Mouse (Mus musculus): ENCODE results near the gene 4930558K02Rik. TPM values are rescaled to one million over a fixed set of nuclear protein-coding genes. Genes with fewer than 3 reads are reported as not detected.

Gene 4930558K02Rik
- total and polyA plus RNA-seq, 2 experiments from 2014 or later, result 0.19 TPM; not detected in 1

GRCm38 (mm10) chr1:161925281-161925805, 54.1 kb downstream of the 4930558K02Rik start:
- Histone ChIP-seq H3K27me3 (ENCODE audit: insufficient read depth, low read length) (no peaks in the 10 kb centered on the region), H3K9me3 (ENCODE audit: low read length) (no peaks in the 10 kb centered on the region), H3K36me3 (ENCODE audit: insufficient read depth, low read length) (no peaks in the 10 kb centered on the region), H3K4me1 (ENCODE audit: insufficient read depth, low read length) (no peaks in the 10 kb centered on the region), H3K4me2 (ENCODE audit: low read depth, low read length) (no peak overlapping the region), H3K9ac (replicated peaks; ENCODE audit: low read length) (no peak overlapping the region), H3K4me3 (ENCODE audit: low read length) (no peak overlapping the region), H3K27ac (no peak overlapping the region)
- 85% methylated on average over 13 of the region's 13 CpGs for WGBS
- TF ChIP-seq CTCF (IDR thresholded peaks at IDR 0.05; ENCODE audit: low read depth), result no peak
- ATAC-seq (no peak), DNase-seq (ENCODE audit: low spot score) (no peak)

GRCm38 (mm10) chr1:161924321-161924720, 55.1 kb downstream of the 4930558K02Rik start:
- no peak for DNase-seq (ENCODE audit: low spot score)
- TF ChIP-seq CTCF (IDR thresholded peaks at IDR 0.05; ENCODE audit: low read depth), result no peak
- Histone ChIP-seq H3K9me3 (ENCODE audit: low read length) (no peaks in the 10 kb centered on the region), H3K4me1 (ENCODE audit: insufficient read depth, low read length) (no peaks in the 10 kb centered on the region), H3K27ac (no peak overlapping the region), H3K4me2 (ENCODE audit: low read depth, low read length) (no peak overlapping the region), H3K27me3 (ENCODE audit: insufficient read depth, low read length) (no peaks in the 10 kb centered on the region), H3K4me3 (ENCODE audit: low read length) (no peak overlapping the region), H3K36me3 (ENCODE audit: insufficient read depth, low read length) (no peaks in the 10 kb centered on the region), H3K9ac (replicated peaks; ENCODE audit: low read length) (no peak overlapping the region)
- ATAC-seq, result no peak
- WGBS, result 70% methylated on average over 3 of the region's 3 CpGs

- Histone ChIP-seq H3K9ac (replicated peaks; ENCODE audit: low read length) (no peak overlapping the region), H3K4me3 (ENCODE audit: low read length) (no peak overlapping the region), H3K9me3 (ENCODE audit: low read length) (no peaks in the 10 kb centered on the region), H3K27ac (no peak overlapping the region), H3K36me3 (ENCODE audit: insufficient read depth, low read length) (no peaks in the 10 kb centered on the region), H3K27me3 (ENCODE audit: insufficient read depth, low read length) (no peaks in the 10 kb centered on the region), H3K4me2 (ENCODE audit: low read depth, low read length) (no peak overlapping the region), H3K4me1 (ENCODE audit: insufficient read depth, low read length) (no peaks in the 10 kb centered on the region)
- WGBS, result 79% methylated on average over 6 of the region's 6 CpGs
- DNase-seq (ENCODE audit: low spot score) (no peak), ATAC-seq (no peak)
- no peak for TF ChIP-seq CTCF (IDR thresholded peaks at IDR 0.05; ENCODE audit: low read depth)
Observed at GRCm38 (mm10) chr1:161921928-161922327, 57.5 kb downstream of the 4930558K02Rik start.

GRCm38 (mm10) chr1:161920475-161921454, 58.7 kb downstream of the 4930558K02Rik start:
- no peaks in the 10 kb centered on the region for H3K36me3 ChIP-seq (ENCODE audit: insufficient read depth, low read length)
- no peak overlapping the region for H3K9ac ChIP-seq (replicated peaks; ENCODE audit: low read length)
- H3K27me3 ChIP-seq (ENCODE audit: insufficient read depth, low read length), result no peaks in the 10 kb centered on the region
- DNase-seq (ENCODE audit: low spot score), result no peak
- H3K4me3 ChIP-seq (ENCODE audit: low read length), result no peak overlapping the region
- no peaks in the 10 kb centered on the region for H3K4me1 ChIP-seq (ENCODE audit: insufficient read depth, low read length)
- ATAC-seq, result no peak
- no peak overlapping the region for H3K27ac ChIP-seq
- 83% methylated on average over 9 of the region's 9 CpGs for WGBS
- no peaks in the 10 kb centered on the region for H3K9me3 ChIP-seq (ENCODE audit: low read length)
- no peak overlapping the region for H3K4me2 ChIP-seq (ENCODE audit: low read depth, low read length)
- TF ChIP-seq CTCF (IDR thresholded peaks at IDR 0.05; ENCODE audit: low read depth), result no peak

DNA sequence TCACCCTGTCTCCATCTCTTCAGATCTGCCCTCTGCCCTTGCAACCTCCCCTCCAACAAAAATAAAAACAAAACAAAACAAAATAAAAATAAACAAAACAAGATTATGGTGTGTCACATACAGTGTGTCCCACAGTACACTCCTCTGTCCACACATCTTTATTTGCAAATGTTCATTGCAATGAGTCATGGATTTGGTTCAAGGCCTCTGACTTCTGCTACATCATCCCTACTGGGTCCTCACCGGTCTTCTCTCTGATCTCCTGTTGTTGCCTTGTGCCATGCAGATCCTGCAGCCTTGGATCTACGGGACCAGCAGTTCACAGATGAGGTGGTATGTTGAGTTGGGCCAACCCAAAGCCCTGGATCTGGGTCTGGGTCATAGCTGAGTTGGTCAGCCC, 59.8 kb downstream of the 4930558K02Rik start:
- Histone ChIP-seq H3K36me3 (ENCODE audit: insufficient read depth, low read length) (no peaks in the 10 kb centered on the region), H3K9ac (replicated peaks; ENCODE audit: low read length) (no peak overlapping the region), H3K4me3 (ENCODE audit: low read length) (no peak overlapping the region), H3K27ac (no peak overlapping the region), H3K4me1 (ENCODE audit: insufficient read depth, low read length) (no peaks in the 10 kb centered on the region), H3K9me3 (ENCODE audit: low read length) (no peaks in the 10 kb centered on the region), H3K27me3 (ENCODE audit: insufficient read depth, low read length) (no peaks in the 10 kb centered on the region), H3K4me2 (ENCODE audit: low read depth, low read length) (no peak overlapping the region)
- DNase-seq (ENCODE audit: low spot score) (no peak), ATAC-seq (no peak)
- TF ChIP-seq CTCF (IDR thresholded peaks at IDR 0.05; ENCODE audit: low read depth), result no peak
- WGBS, result 93% methylated on average over 2 of the region's 2 CpGs

GRCm38 (mm10) chr1:161918682-161919372, 60.6 kb downstream of the 4930558K02Rik start:
- Histone ChIP-seq H3K4me3 (ENCODE audit: low read length) (no peak overlapping the region), H3K9ac (replicated peaks; ENCODE audit: low read length) (no peak overlapping the region), H3K27ac (no peak overlapping the region), H3K27me3 (ENCODE audit: insufficient read depth, low read length) (no peaks in the 10 kb centered on the region), H3K36me3 (ENCODE audit: insufficient read depth, low read length) (no peaks in the 10 kb centered on the region), H3K4me2 (ENCODE audit: low read depth, low read length) (no peak overlapping the region), H3K9me3 (ENCODE audit: low read length) (no peaks in the 10 kb centered on the region), H3K4me1 (ENCODE audit: insufficient read depth, low read length) (no peaks in the 10 kb centered on the region)
- TF ChIP-seq CTCF (IDR thresholded peaks at IDR 0.05; ENCODE audit: low read depth), result no peak
- DNase-seq (ENCODE audit: low spot score), result no peak
- ATAC-seq, result no peak
- 57% methylated on average over 7 of the region's 7 CpGs for WGBS
